Mouse (Mus musculus): Measurements from ENCODE around the gene Abcb6. TPM values are rescaled to one million over a fixed set of nuclear protein-coding genes. Genes with fewer than 3 reads are reported as not detected.

Abcb6 gene
- polyA plus RNA-seq, 1 experiment = 18.6 TPM

- Histone ChIP-seq H3K4me1 (ENCODE audit: control insufficient read depth, insufficient read depth, low read length) (0 out of 2 replicates have a peak, but pooled peaks cover 2% of the 10 kb centered on the region), H3K4me3 (ENCODE audit: insufficient read depth, low read length) (no peak overlapping the region), H3K27ac (ENCODE audit: insufficient read depth, low read depth, low read length) (no peak overlapping the region)
- no peak for TF ChIP-seq POLR2A (IDR thresholded peaks at IDR 0.05; ENCODE audit: borderline replicate concordance, low read depth, low read length)
- TF ChIP-seq CTCF (IDR thresholded peaks at IDR 0.05; ENCODE audit: low read depth, low read length) = no peak
Observed at GRCm38 (mm10) chr1:75158990-75159389, 21.2 kb downstream of the Abcb6 start.

- H3K27ac ChIP-seq (ENCODE audit: insufficient read depth, low read depth, low read length) = no peak overlapping the region
- no peak for TF ChIP-seq POLR2A (IDR thresholded peaks at IDR 0.05; ENCODE audit: borderline replicate concordance, low read depth, low read length)
- TF ChIP-seq CTCF (IDR thresholded peaks at IDR 0.05; ENCODE audit: low read depth, low read length) = no peak
- H3K4me1 ChIP-seq (ENCODE audit: control insufficient read depth, insufficient read depth, low read length) = 0 out of 2 replicates have a peak, but pooled peaks cover 2% of the 10 kb centered on the region
- H3K4me3 ChIP-seq (ENCODE audit: insufficient read depth, low read length) = no peak overlapping the region
Observed at GRCm38 (mm10) chr1:75155837-75156236, 24.4 kb downstream of the Abcb6 start.

- H3K27ac ChIP-seq (ENCODE audit: insufficient read depth, low read depth, low read length) = no peak overlapping the region
- TF ChIP-seq POLR2A (IDR thresholded peaks at IDR 0.05; ENCODE audit: borderline replicate concordance, low read depth, low read length) = no peak
- peaks cover 16% of the 10 kb centered on the region for H3K4me1 ChIP-seq (ENCODE audit: control insufficient read depth, insufficient read depth, low read length)
- H3K4me3 ChIP-seq (ENCODE audit: insufficient read depth, low read length) = no peak overlapping the region
Observed at GRCm38 (mm10) chr1:75148727-75149126, 31.5 kb downstream of the Abcb6 start.

- Histone ChIP-seq H3K4me3 (ENCODE audit: insufficient read depth, low read length) (no peak overlapping the region), H3K4me1 (ENCODE audit: control insufficient read depth, insufficient read depth, low read length) (peaks cover 17% of the 10 kb centered on the region), H3K27ac (ENCODE audit: insufficient read depth, low read depth, low read length) (no peak overlapping the region)
- TF ChIP-seq POLR2A (IDR thresholded peaks at IDR 0.05; ENCODE audit: borderline replicate concordance, low read depth, low read length) = no peak
- TF ChIP-seq CTCF (IDR thresholded peaks at IDR 0.05; ENCODE audit: low read depth, low read length) = no peak
Observed at GRCm38 (mm10) chr1:75147411-75148135, 32.6 kb downstream of the Abcb6 start.

GRCm38 (mm10) chr1:75145589-75145988 lies 34.6 kb downstream of the Abcb6 start:
- TF ChIP-seq POLR2A (IDR thresholded peaks at IDR 0.05; ENCODE audit: borderline replicate concordance, low read depth, low read length) (no peak), CTCF (IDR thresholded peaks at IDR 0.05; ENCODE audit: low read depth, low read length) (no peak)
- Histone ChIP-seq H3K4me1 (ENCODE audit: control insufficient read depth, insufficient read depth, low read length) (peaks cover 17% of the 10 kb centered on the region), H3K4me3 (ENCODE audit: insufficient read depth, low read length) (no peak overlapping the region), H3K27ac (ENCODE audit: insufficient read depth, low read depth, low read length) (no peak overlapping the region)

- Histone ChIP-seq H3K27ac (ENCODE audit: insufficient read depth, low read depth, low read length) (peak within 1 kb of the TSS; percentile 97), H3K4me1 (ENCODE audit: control insufficient read depth, insufficient read depth, low read length) (peaks cover 22% of the 10 kb centered on the region), H3K4me3 (ENCODE audit: insufficient read depth, low read length) (peak within 1 kb of the TSS; percentile 99)
- TF ChIP-seq CTCF (IDR thresholded peaks at IDR 0.05; ENCODE audit: low read depth, low read length) = no peak
- no peak for TF ChIP-seq POLR2A (IDR thresholded peaks at IDR 0.05; ENCODE audit: borderline replicate concordance, low read depth, low read length)
Observed at GRCm38 (mm10) chr1:75142301-75143261, 37.6 kb downstream of the Abcb6 start, which contains the start of the genes Cnppd1 and Retreg2. Cnppd1 (minus strand) TSS chr1:75142711. Retreg2 (plus strand) TSS chr1:75142778.

- Histone ChIP-seq H3K27ac (ENCODE audit: insufficient read depth, low read depth, low read length) (peak overlapping the region; percentile 97), H3K4me1 (ENCODE audit: control insufficient read depth, insufficient read depth, low read length) (peaks cover 22% of the 10 kb centered on the region)
- TF ChIP-seq POLR2A (IDR thresholded peaks at IDR 0.05; ENCODE audit: borderline replicate concordance, low read depth, low read length) (peak; percentile 74; the same call in 1 of the 2 replicates), CTCF (IDR thresholded peaks at IDR 0.05; ENCODE audit: low read depth, low read length) (no peak)
Observed at GRCm38 (mm10) chr1:75141486-75142190, 38.6 kb downstream of the Abcb6 start.

GRCm38 (mm10) chr1:75140601-75141190 lies 39.5 kb downstream of the Abcb6 start:
- Histone ChIP-seq H3K4me1 (ENCODE audit: control insufficient read depth, insufficient read depth, low read length) (peaks cover 22% of the 10 kb centered on the region), H3K27ac (ENCODE audit: insufficient read depth, low read depth, low read length) (peak overlapping the region; percentile 97), H3K4me3 (ENCODE audit: insufficient read depth, low read length) (peak overlapping the region; percentile 99)
- TF ChIP-seq CTCF (IDR thresholded peaks at IDR 0.05; ENCODE audit: low read depth, low read length) (no peak), POLR2A (IDR thresholded peaks at IDR 0.05; ENCODE audit: borderline replicate concordance, low read depth, low read length) (no peak)

More at GRCm38 (mm10) chr1:75141486-75142190, 38.6 kb downstream of the Abcb6 start:
- peak overlapping the region; percentile 99 for H3K4me3 ChIP-seq (ENCODE audit: insufficient read depth, low read length)

GRCm38 (mm10) chr1:75138448-75138847 lies 41.7 kb downstream of the Abcb6 start:
- Histone ChIP-seq H3K4me3 (ENCODE audit: insufficient read depth, low read length) (no peak overlapping the region), H3K27ac (ENCODE audit: insufficient read depth, low read depth, low read length) (no peak overlapping the region), H3K4me1 (ENCODE audit: control insufficient read depth, insufficient read depth, low read length) (peaks cover 4% of the 10 kb centered on the region)
- TF ChIP-seq POLR2A (IDR thresholded peaks at IDR 0.05; ENCODE audit: borderline replicate concordance, low read depth, low read length) (no peak), CTCF (IDR thresholded peaks at IDR 0.05; ENCODE audit: low read depth, low read length) (no peak)

Measured in bone marrow macrophage, adult 2 months (primary cell).